17 mouse cellular contexts compared by ENCODE assay signal in the genomic region with DNA sequence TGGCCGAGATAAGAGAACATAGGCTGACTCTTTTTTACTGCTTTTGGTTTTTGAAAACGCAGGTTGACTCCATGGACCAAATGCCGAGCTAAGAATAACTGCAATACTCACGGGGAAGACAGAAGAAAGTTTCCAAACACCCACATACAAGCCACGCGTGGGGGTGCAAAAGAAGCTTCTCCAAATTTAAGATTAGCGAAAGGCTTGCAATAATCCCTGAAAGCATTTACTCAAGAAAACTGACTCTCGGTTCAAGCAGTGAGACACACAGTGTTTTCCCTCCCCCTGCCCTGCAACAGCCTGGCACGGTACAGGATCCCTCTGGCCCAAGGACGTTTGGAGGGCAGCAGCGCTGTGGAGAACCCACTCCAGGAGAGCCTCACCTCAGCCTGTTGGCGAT.
DNase-seq lines count a peak whose midpoint lies in the region; ATAC-seq and TF ChIP-seq lines count a peak whose summit lies in the region.
"Had no signal": no experiment of that assay in that cellular context is flagged by ENCODE, and none has a peak within 500 bp of the region (broad histone marks: within the 10 kb centered on the region; RNA-seq: fewer than 3 reads in every experiment).

No protein-coding gene starts in this region.

- no peaks in the 10 kb centered on the region for H3K9me3 ChIP-seq in kidney, embryonic 14.5 days (ENCODE audit: control insufficient read depth, low read length)
- H3K9me3 ChIP-seq: intestine, embryonic 15.5 days; liver, embryonic 15.5 days had no signal

- WGBS in kidney, embryonic 14.5 days, result 88% methylated on average over 12 of the region's 12 CpGs

- no peak for ATAC-seq in kidney, embryonic 14.5 days (ENCODE audit: low FRiP score, low TSS enrichment)
- ATAC-seq in frontal cortex, adult (ENCODE audit: low TSS enrichment), result peak; percentile 82
- ATAC-seq: forebrain, embryonic 14.5 days; intestine, embryonic 15.5 days; midbrain, embryonic 15.5 days had no signal

- TF ChIP-seq CTCF in left cerebral cortex, adult 2 months (IDR thresholded peaks at IDR 0.05), result no peak

- no peak overlapping the region for H3K4me2 ChIP-seq in kidney, embryonic 14.5 days (replicated peaks; ENCODE audit: low read depth, low read length)
- H3K4me2 ChIP-seq: intestine, embryonic 15.5 days; liver, embryonic 15.5 days; midbrain, embryonic 15.5 days had no signal

- H3K4me1 ChIP-seq in kidney, embryonic 14.5 days (ENCODE audit: control insufficient read depth, insufficient read depth, low read length), result 0 out of 2 replicates have a peak, but pooled peaks cover 7% of the 10 kb centered on the region
- H3K4me1 ChIP-seq: liver, embryonic 15.5 days; midbrain, embryonic 15.5 days had no signal

- no peaks in the 10 kb centered on the region for H3K36me3 ChIP-seq in kidney, embryonic 14.5 days (ENCODE audit: control insufficient read depth, insufficient read depth, low read length)
- H3K36me3 ChIP-seq: embryonic facial prominence, embryonic 10.5 days; hindbrain, embryonic 10.5 days; intestine, embryonic 15.5 days; liver, embryonic 15.5 days; midbrain, embryonic 15.5 days had no signal

- H3K27me3 ChIP-seq in kidney, embryonic 14.5 days (ENCODE audit: control insufficient read depth, insufficient read depth, low read length), result peaks cover 4% of the 10 kb centered on the region
- H3K27me3 ChIP-seq: intestine, embryonic 15.5 days; liver, embryonic 15.5 days; midbrain, embryonic 15.5 days had no signal

- no peak overlapping the region for H3K27ac ChIP-seq in kidney, embryonic 14.5 days (ENCODE audit: low read depth, low read length)
- peak overlapping the region; percentile 90 for H3K27ac ChIP-seq in left cerebral cortex, adult 2 months
- H3K27ac ChIP-seq: embryonic facial prominence, embryonic 10.5 days; heart, adult 2 months; hindbrain, embryonic 10.5 days; intestine, embryonic 15.5 days; liver, embryonic 15.5 days; midbrain, embryonic 15.5 days had no signal

- no peak overlapping the region for H3K9ac ChIP-seq in kidney, embryonic 14.5 days (ENCODE audit: low read depth, low read length)
- H3K9ac ChIP-seq: intestine, embryonic 15.5 days; liver, embryonic 15.5 days; midbrain, embryonic 15.5 days had no signal

- DNase-seq in kidney, adult 18-20 months, result peak; percentile 18
- DNase-seq in left cerebral cortex, adult 2 months (ENCODE audit: extremely low spot score in 1 of 2, low spot score in 2 of 2), result peak; percentile 65 to 72
- peak; percentile 27 for DNase-seq in right cerebral cortex, postnatal 14 days
- DNase-seq in lung, adult 18-20 months, result no peak
- DNase-seq in cerebellum, postnatal 36 days, result no peak
- DNase-seq in embryo, embryonic 9.5 days (ENCODE audit: extremely low spot score), result no peak
- DNase-seq: cerebellum, postnatal 10 days; heart, adult 2 months had no signal

- no peak overlapping the region for H3K4me3 ChIP-seq in kidney, embryonic 14.5 days (ENCODE audit: low read length)
- H3K4me3 ChIP-seq in left cerebral cortex, adult 2 months, result no peak overlapping the region
- H3K4me3 ChIP-seq: embryonic facial prominence, embryonic 10.5 days; erythroblast, embryonic 14.5 days; heart, adult 2 months; hindbrain, embryonic 10.5 days; intestine, embryonic 15.5 days; liver, embryonic 15.5 days; midbrain, embryonic 15.5 days had no signal

- intact Hi-C loops in left cerebral cortex, adult 2 months (cut with DNase I), result loop anchor here (2.0 to 5.0 kb wide), 2 partner anchors 63 to 507 kb away; no protein-coding TSS in a partner anchor

Comparison
In these comparisons a context has a peak if more than half of its experiments do, and no peak if none do; other contexts are left out.
1. DNase-seq: peak in kidney, adult 18-20 months (single experiment), left cerebral cortex, adult 2 months (2 of 2) and right cerebral cortex, postnatal 14 days (single experiment); none in lung, adult 18-20 months (0 of 2), cerebellum, postnatal 36 days (0 of 2) and embryo, embryonic 9.5 days (single experiment).